Mouse (Mus musculus) MN1 (cell line): ENCODE data around the gene Olfr58.
"Not testable (repeated sequence)": the region's sequence is repeated elsewhere in the genome, so short reads cannot be mapped to it uniquely, and the experiment has no call there.

Source experiments
- DNase-seq: peaks from one replicate; pipeline ENCODE4 v3.0.0-alpha.2; 2016; ENCODE audit warnings: low spot score

Olfr58 gene

DNA sequence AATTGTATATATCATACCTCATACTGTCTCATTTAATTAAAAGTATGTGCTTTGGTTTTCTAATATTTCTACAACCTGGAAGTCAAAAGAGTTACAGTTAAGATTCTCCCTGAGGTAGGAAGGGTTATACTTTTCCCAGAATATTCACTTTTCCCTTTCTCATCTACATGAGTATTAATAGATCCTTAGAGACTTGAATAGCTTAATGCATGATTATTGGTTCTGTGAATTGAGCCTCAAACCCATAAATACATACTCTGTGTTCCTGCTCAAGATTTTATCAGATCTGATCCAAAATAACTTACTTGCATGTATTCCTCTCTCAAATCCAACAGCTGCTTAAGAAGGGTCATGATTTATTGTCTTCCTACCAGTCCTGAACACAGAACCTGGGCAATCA is at the start of gene Olfr58:
TSS of gene Olfr58 (plus strand) at position 301 of the 400 bp plus-strand sequence.
- DNase-seq, result no peak

DNA sequence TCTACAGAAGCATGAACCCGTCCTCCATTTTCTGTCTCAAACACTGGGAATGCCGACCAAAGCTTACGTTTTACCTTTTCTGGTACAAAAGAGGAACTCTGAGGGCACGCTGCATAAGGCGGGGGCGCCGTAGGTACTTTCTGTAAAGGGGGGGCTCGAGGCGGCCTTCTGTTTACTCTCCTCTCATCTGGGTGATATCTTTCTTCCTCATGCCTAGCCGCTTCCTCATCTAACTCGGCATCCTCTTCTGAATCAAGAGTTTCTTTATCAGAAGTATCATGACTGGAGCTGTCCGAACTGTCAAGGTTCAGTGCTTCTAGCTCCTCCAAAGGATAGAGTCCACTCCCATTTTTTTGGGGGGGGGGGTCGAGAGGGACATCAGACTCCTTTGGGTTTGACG is 10.9 kb upstream of the Olfr58 start:
- no peak for DNase-seq

DNA sequence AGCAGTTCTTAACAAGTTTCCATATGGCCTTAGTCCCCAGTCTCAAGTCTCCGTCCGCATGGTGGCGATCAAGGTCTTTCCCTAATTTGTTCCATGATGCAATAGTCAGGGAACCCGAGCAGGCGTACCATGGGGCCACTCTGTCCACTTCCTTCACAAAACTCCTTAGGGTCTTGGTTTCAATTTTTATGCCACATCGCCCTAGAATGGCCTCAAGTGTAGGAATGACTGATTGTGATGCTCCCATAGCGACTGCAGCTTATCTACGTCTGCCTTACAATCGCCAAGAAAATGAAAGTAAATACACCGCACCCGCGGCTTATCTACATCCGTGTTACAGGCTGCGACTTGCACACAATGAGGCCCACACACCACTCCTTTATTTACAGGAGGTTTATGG is 10.4 kb upstream of the Olfr58 start:
- DNase-seq, result no peak

DNA sequence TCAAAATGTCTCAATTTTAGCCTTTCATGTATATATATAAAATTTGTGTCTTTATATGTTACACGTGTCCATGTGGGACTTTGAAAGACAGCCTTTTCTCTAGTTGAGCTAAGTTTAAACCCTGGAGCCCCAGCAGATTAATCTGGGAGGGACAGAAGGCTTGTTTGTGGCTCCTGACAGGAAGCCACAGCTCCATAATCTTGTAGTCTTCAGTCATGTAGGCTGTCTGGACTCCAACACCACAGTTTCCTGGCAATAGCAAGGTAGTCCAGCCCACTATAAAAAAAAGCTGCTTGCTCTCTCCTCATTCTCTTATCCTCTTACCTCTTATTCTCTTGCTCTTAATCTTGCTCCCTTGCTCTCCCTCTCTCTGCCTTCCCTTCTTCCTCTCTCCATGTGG is 22.9 kb downstream of the Olfr58 start:
- no peak for DNase-seq

DNA sequence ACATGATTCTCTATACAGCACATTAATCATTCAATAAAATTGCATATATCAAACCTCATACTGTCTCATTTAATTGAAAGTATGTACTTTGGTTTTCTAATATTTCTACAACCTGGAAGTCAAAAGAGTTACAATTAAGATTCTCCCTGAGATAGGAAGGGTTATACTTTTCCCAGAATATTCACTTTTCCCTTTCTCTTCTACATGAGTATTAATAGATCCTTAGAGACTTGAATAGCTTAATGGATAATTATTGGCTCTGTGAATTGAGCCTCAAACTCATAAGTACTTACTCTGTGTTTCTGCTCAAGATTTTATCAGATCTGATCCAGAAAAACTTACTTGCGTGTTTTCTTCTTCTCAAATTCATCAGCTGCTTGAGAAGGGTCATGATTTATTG is 24.5 kb downstream of the Olfr58 start, which contains the start of gene Olfr859:
TSS of gene Olfr859 (plus strand) at position 301 of the 400 bp plus-strand sequence.
- DNase-seq, result not testable (repeated sequence)
